Mouse (Mus musculus): ENCODE results near the gene Mmp21. TPM values are rescaled to one million over a fixed set of nuclear protein-coding genes. Genes with fewer than 3 reads are reported as not detected.

Gene Mmp21
- not detected for polyA plus RNA-seq (2012; fragmentation: generic; extraction: Trizol)

- H3K79me2 ChIP-seq (ENCODE audit: control insufficient read depth, insufficient read depth) = no peaks in the 10 kb centered on the region
- no peak within 1 kb of the TSS for H3ac ChIP-seq (ENCODE audit: control insufficient read depth, insufficient read length)
- H3K36me3 ChIP-seq (ENCODE audit: control insufficient read depth, insufficient read depth) = no peaks in the 10 kb centered on the region
- TF ChIP-seq E2F4 (IDR thresholded peaks at IDR 0.05; ENCODE audit: insufficient read depth) (no peak), TCF12 (IDR thresholded peaks at IDR 0.05; ENCODE audit: insufficient read depth, poor library complexity, severe bottlenecking) (no peak), MAX (IDR thresholded peaks at IDR 0.05; ENCODE audit: low read depth) (no peak), USF1 (IDR thresholded peaks at IDR 0.05; ENCODE audit: low read depth) (no peak), TCF3 (IDR thresholded peaks at IDR 0.05; ENCODE audit: insufficient read length, low read depth) (no peak), MYOG (IDR thresholded peaks at IDR 0.05; ENCODE audit: control insufficient read depth in 1 of 3, insufficient read depth in 1 of 3, insufficient read length in 2 of 3, low read depth in 2 of 3) (no peak), CEBPB (IDR thresholded peaks at IDR 0.05; ENCODE audit: insufficient read depth, poor library complexity, severe bottlenecking) (no peak), MYOD1 (IDR thresholded peaks at IDR 0.05; ENCODE audit: control insufficient read depth in 1 of 3, insufficient read length in 2 of 3, low read depth in 2 of 3) (no peak), POLR2A (IDR thresholded peaks at IDR 0.05; ENCODE audit: insufficient read length, low read depth) (no peak), POLR2AphosphoS2 (IDR thresholded peaks at IDR 0.05; ENCODE audit: insufficient read length, low read depth) (no peak), SRF (IDR thresholded peaks at IDR 0.05; ENCODE audit: control insufficient read depth, insufficient read length, low read depth) (no peak), REST (IDR thresholded peaks at IDR 0.05; ENCODE audit: insufficient read depth, insufficient read length) (no peak)
- no peak within 1 kb of the TSS for H3K4me3 ChIP-seq
- no peaks in the 10 kb centered on the region for H3K27me3 ChIP-seq (ENCODE audit: control insufficient read depth, insufficient read depth, insufficient read length)
- no peak within 1 kb of the TSS for H3K4me2 ChIP-seq (ENCODE audit: low read depth)
Observed at GRCm38 (mm10) chr7:133679961-133680360, at the start of gene Mmp21. Gene Mmp21, minus strand, starts transcription at chr7:133680061.

GRCm38 (mm10) chr7:133729351-133729750 is 49.5 kb upstream of the Mmp21 start:
- H3K4me3 ChIP-seq = no peak overlapping the region
- H3ac ChIP-seq (ENCODE audit: control insufficient read depth, insufficient read length) = no peak overlapping the region
- H3K27me3 ChIP-seq (ENCODE audit: control insufficient read depth, insufficient read depth, insufficient read length) = no peaks in the 10 kb centered on the region
- H3K79me2 ChIP-seq (ENCODE audit: control insufficient read depth, insufficient read depth) = no peaks in the 10 kb centered on the region
- H3K4me2 ChIP-seq (ENCODE audit: low read depth) = peak overlapping the region; percentile 61
- H3K36me3 ChIP-seq (ENCODE audit: control insufficient read depth, insufficient read depth) = peaks cover 3% of the 10 kb centered on the region
- no peak for TF ChIP-seq USF1 (IDR thresholded peaks at IDR 0.05; ENCODE audit: low read depth)
- TF ChIP-seq POLR2A (IDR thresholded peaks at IDR 0.05; ENCODE audit: insufficient read length, low read depth) = no peak
- TF ChIP-seq MYOG (IDR thresholded peaks at IDR 0.05; ENCODE audit: control insufficient read depth in 1 of 3, insufficient read depth in 1 of 3, insufficient read length in 2 of 3, low read depth in 2 of 3) = no peak
- TF ChIP-seq POLR2AphosphoS2 (IDR thresholded peaks at IDR 0.05; ENCODE audit: insufficient read length, low read depth) = no peak
- TF ChIP-seq MAX (IDR thresholded peaks at IDR 0.05; ENCODE audit: low read depth) = no peak
- TF ChIP-seq MYOD1 (IDR thresholded peaks at IDR 0.05; ENCODE audit: control insufficient read depth in 1 of 3, insufficient read length in 2 of 3, low read depth in 2 of 3) = no peak
- no peak for TF ChIP-seq SRF (IDR thresholded peaks at IDR 0.05; ENCODE audit: control insufficient read depth, insufficient read length, low read depth)
- no peak for TF ChIP-seq E2F4 (IDR thresholded peaks at IDR 0.05; ENCODE audit: insufficient read depth)
- no peak for TF ChIP-seq TCF12 (IDR thresholded peaks at IDR 0.05; ENCODE audit: insufficient read depth, poor library complexity, severe bottlenecking)
- no peak for TF ChIP-seq CEBPB (IDR thresholded peaks at IDR 0.05; ENCODE audit: insufficient read depth, poor library complexity, severe bottlenecking)
- TF ChIP-seq REST (IDR thresholded peaks at IDR 0.05; ENCODE audit: insufficient read depth, insufficient read length) = no peak

GRCm38 (mm10) chr7:133727027-133727426 is 47.2 kb upstream of the Mmp21 start:
- peaks cover 7% of the 10 kb centered on the region for H3K36me3 ChIP-seq (ENCODE audit: control insufficient read depth, insufficient read depth)
- no peak overlapping the region for H3ac ChIP-seq (ENCODE audit: control insufficient read depth, insufficient read length)
- TF ChIP-seq CEBPB (IDR thresholded peaks at IDR 0.05; ENCODE audit: insufficient read depth, poor library complexity, severe bottlenecking) (no peak), MAX (IDR thresholded peaks at IDR 0.05; ENCODE audit: low read depth) (no peak), MYOG (IDR thresholded peaks at IDR 0.05; ENCODE audit: control insufficient read depth in 1 of 3, insufficient read depth in 1 of 3, insufficient read length in 2 of 3, low read depth in 2 of 3) (no peak), TCF3 (IDR thresholded peaks at IDR 0.05; ENCODE audit: insufficient read length, low read depth) (no peak), SRF (IDR thresholded peaks at IDR 0.05; ENCODE audit: control insufficient read depth, insufficient read length, low read depth) (no peak), POLR2AphosphoS2 (IDR thresholded peaks at IDR 0.05; ENCODE audit: insufficient read length, low read depth) (no peak), MYOD1 (IDR thresholded peaks at IDR 0.05; ENCODE audit: control insufficient read depth in 1 of 3, insufficient read length in 2 of 3, low read depth in 2 of 3) (no peak), USF1 (IDR thresholded peaks at IDR 0.05; ENCODE audit: low read depth) (no peak), TCF12 (IDR thresholded peaks at IDR 0.05; ENCODE audit: insufficient read depth, poor library complexity, severe bottlenecking) (no peak), POLR2A (IDR thresholded peaks at IDR 0.05; ENCODE audit: insufficient read length, low read depth) (no peak), REST (IDR thresholded peaks at IDR 0.05; ENCODE audit: insufficient read depth, insufficient read length) (no peak), E2F4 (IDR thresholded peaks at IDR 0.05; ENCODE audit: insufficient read depth) (no peak)
- no peak overlapping the region for H3K4me2 ChIP-seq (ENCODE audit: low read depth)
- no peaks in the 10 kb centered on the region for H3K27me3 ChIP-seq (ENCODE audit: control insufficient read depth, insufficient read depth, insufficient read length)
- H3K79me2 ChIP-seq (ENCODE audit: control insufficient read depth, insufficient read depth) = no peaks in the 10 kb centered on the region
- H3K4me3 ChIP-seq = no peak overlapping the region

GRCm38 (mm10) chr7:133725571-133725970 is 45.7 kb upstream of the Mmp21 start:
- no peak overlapping the region for H3K4me3 ChIP-seq
- H3K36me3 ChIP-seq (ENCODE audit: control insufficient read depth, insufficient read depth) = peaks cover 14% of the 10 kb centered on the region

GRCm38 (mm10) chr7:133724844-133725243 is 45.0 kb upstream of the Mmp21 start:
- no peaks in the 10 kb centered on the region for H3K27me3 ChIP-seq (ENCODE audit: control insufficient read depth, insufficient read depth, insufficient read length)
- TF ChIP-seq SRF (IDR thresholded peaks at IDR 0.05; ENCODE audit: control insufficient read depth, insufficient read length, low read depth) (no peak), POLR2A (IDR thresholded peaks at IDR 0.05; ENCODE audit: insufficient read length, low read depth) (no peak), MYOG (IDR thresholded peaks at IDR 0.05; ENCODE audit: control insufficient read depth in 1 of 3, insufficient read depth in 1 of 3, insufficient read length in 2 of 3, low read depth in 2 of 3) (no peak), TCF12 (IDR thresholded peaks at IDR 0.05; ENCODE audit: insufficient read depth, poor library complexity, severe bottlenecking) (no peak), MYOD1 (IDR thresholded peaks at IDR 0.05; ENCODE audit: control insufficient read depth in 1 of 3, insufficient read length in 2 of 3, low read depth in 2 of 3) (no peak), CEBPB (IDR thresholded peaks at IDR 0.05; ENCODE audit: insufficient read depth, poor library complexity, severe bottlenecking) (no peak), USF1 (IDR thresholded peaks at IDR 0.05; ENCODE audit: low read depth) (no peak), MAX (IDR thresholded peaks at IDR 0.05; ENCODE audit: low read depth) (no peak), REST (IDR thresholded peaks at IDR 0.05; ENCODE audit: insufficient read depth, insufficient read length) (no peak), E2F4 (IDR thresholded peaks at IDR 0.05; ENCODE audit: insufficient read depth) (no peak)
- no peak overlapping the region for H3K4me2 ChIP-seq (ENCODE audit: low read depth)
- no peaks in the 10 kb centered on the region for H3K79me2 ChIP-seq (ENCODE audit: control insufficient read depth, insufficient read depth)
- H3ac ChIP-seq (ENCODE audit: control insufficient read depth, insufficient read length) = no peak overlapping the region
- H3K36me3 ChIP-seq (ENCODE audit: control insufficient read depth, insufficient read depth) = peaks cover 19% of the 10 kb centered on the region
- no peak overlapping the region for H3K4me3 ChIP-seq

More at GRCm38 (mm10) chr7:133725571-133725970, 45.7 kb upstream of the Mmp21 start:
- no peak overlapping the region for H3ac ChIP-seq (ENCODE audit: control insufficient read depth, insufficient read length)
- no peak overlapping the region for H3K4me2 ChIP-seq (ENCODE audit: low read depth)
- TF ChIP-seq MYOD1 (IDR thresholded peaks at IDR 0.05; ENCODE audit: control insufficient read depth in 1 of 3, insufficient read length in 2 of 3, low read depth in 2 of 3) (no peak), POLR2AphosphoS2 (IDR thresholded peaks at IDR 0.05; ENCODE audit: insufficient read length, low read depth) (no peak), SRF (IDR thresholded peaks at IDR 0.05; ENCODE audit: control insufficient read depth, insufficient read length, low read depth) (no peak)
- H3K27me3 ChIP-seq (ENCODE audit: control insufficient read depth, insufficient read depth, insufficient read length) = no peaks in the 10 kb centered on the region
- no peaks in the 10 kb centered on the region for H3K79me2 ChIP-seq (ENCODE audit: control insufficient read depth, insufficient read depth)
